Mouse (Mus musculus) G1E (cell line): ENCODE results near the gene Pdxp.

Experiments used
- CTCF ChIP-seq: IDR thresholded peaks from 2 replicates; pipeline ENCODE4 v1.5.1; 2012; ENCODE audit warnings: low read depth, low read length, inconsistent platforms, mixed read lengths
- GATA1 ChIP-seq: IDR thresholded peaks from 2 replicates; pipeline ENCODE4 v1.6.1; 2012; ENCODE audit warnings: borderline replicate concordance, low read length, inconsistent platforms, mixed read lengths
- POLR2AphosphoS5 ChIP-seq: IDR thresholded peaks from 2 replicates; pipeline ENCODE4 v1.6.1; 2012; ENCODE audit warnings: low read depth, low read length, inconsistent platforms; ENCODE audit not compliant: insufficient replicate concordance

GRCm38 (mm10) chr15:78914823-78915659 is 1.3 kb downstream of the Pdxp start:
- no peak for TF ChIP-seq CTCF
- no peak for TF ChIP-seq GATA1
- TF ChIP-seq POLR2AphosphoS5 = no peak
